Mouse (Mus musculus) bone marrow macrophage, adult 2 months (primary cell): ENCODE data around the gene Emp3. TPM values are rescaled to one million over a fixed set of nuclear protein-coding genes. Genes with fewer than 3 reads are reported as not detected.
"Not testable (repeated sequence)": the region's sequence is repeated elsewhere in the genome, so short reads cannot be mapped to it uniquely, and the experiment has no call there.

Experiments
- H3K27ac ChIP-seq: 2 replicates; pipeline ENCODE4 v1.5.1; 2012; ENCODE audit warnings: low read depth, low read length; ENCODE audit not compliant: insufficient read depth
- H3K4me1 ChIP-seq: 2 replicates; pipeline ENCODE4 v1.6.1; 2012; ENCODE audit warnings: low read length; ENCODE audit not compliant: control insufficient read depth, insufficient read depth
- H3K4me3 ChIP-seq: 2 replicates; pipeline ENCODE4 v1.5.1; 2012; ENCODE audit warnings: mild to moderate bottlenecking, low read length, moderate library complexity; ENCODE audit not compliant: insufficient read depth
- CTCF ChIP-seq: IDR thresholded peaks from 2 replicates; pipeline ENCODE4 v1.5.1; 2012; ENCODE audit warnings: low read depth, mild to moderate bottlenecking, low read length, moderate library complexity
- POLR2A ChIP-seq: IDR thresholded peaks from 2 replicates; pipeline ENCODE4 v1.6.1; 2012; ENCODE audit warnings: mild to moderate bottlenecking, low read depth, low read length, borderline replicate concordance
- polyA plus RNA-seq: library from polyadenylated mRNA; stranded (reverse); fragments of >200 nt; gene quantifications from 2 replicates; pipeline ENCODE4 v1.2.4, GENCODE M21; 2012; ENCODE audit not compliant: missing spikeins, insufficient read depth, insufficient read length

The Emp3 gene
- polyA plus RNA-seq, 1 experiment = 697 TPM

DNA sequence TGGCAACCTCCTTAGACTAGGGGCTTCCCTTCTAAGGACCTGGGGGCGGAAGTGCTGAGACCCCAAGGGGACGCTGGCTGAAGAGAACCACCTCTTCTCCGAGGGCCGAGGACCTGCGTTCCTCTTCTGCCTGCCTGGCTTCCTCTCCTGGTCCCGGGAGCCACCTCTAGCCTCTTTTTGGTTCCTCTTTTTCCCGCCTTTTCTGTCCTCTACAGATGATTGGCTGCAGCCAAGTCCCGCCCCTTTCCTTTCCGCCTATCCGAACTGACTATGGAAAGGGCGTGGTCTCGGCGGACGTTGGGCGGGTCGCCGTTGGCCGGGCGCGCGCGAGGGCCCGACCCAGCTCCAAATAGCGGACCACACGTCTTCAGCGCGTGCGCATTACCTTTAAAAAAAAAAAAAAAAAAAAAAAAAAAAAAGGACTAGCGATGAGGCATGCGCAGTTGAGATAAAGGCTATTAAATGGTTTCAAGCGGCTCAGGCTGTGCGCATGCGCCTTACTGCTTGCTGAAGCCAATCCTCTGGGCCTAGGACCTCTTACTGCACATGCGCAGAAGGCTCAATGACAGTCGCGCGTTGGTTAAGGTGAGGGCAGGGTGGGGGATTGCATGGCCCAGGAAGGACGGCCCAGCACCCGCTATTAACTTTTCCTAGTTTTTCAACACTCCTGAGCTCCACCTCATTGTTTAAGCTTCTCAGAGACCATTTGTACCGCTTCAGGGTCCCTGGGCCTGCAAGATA lies 24.5 kb downstream of the Emp3 start, which contains the start of the genes Syngr4 and Tmem143:
Syngr4 (minus strand) TSS at position 198 of the 741 bp plus-strand sequence.
Tmem143 (plus strand) TSS at position 425 of the 741 bp plus-strand sequence.
- no peak for TF ChIP-seq CTCF
- TF ChIP-seq POLR2A = peak; percentile 82; the same call in 1 of the 2 replicates
- H3K4me1 ChIP-seq = peaks cover 7% of the 10 kb centered on the region; the same call in 1 of the 2 replicates

GRCm38 (mm10) chr7:45895931-45896516 lies 25.2 kb downstream of the Emp3 start:
- Histone ChIP-seq H3K27ac (peak overlapping the region; percentile 11; the same call in 1 of the 2 replicates), H3K4me1 (peaks cover 9% of the 10 kb centered on the region; the same call in 1 of the 2 replicates), H3K4me3 (peak overlapping the region; percentile 19)
- TF ChIP-seq POLR2A (no peak), CTCF (no peak)

More for the DNA sequence above, 24.5 kb downstream of the Emp3 start, which contains the start of the genes Syngr4 and Tmem143:
- peak within 1 kb of the TSS; percentile 78 for H3K27ac ChIP-seq
- H3K4me3 ChIP-seq = peak within 1 kb of the TSS; percentile 63

- H3K27ac ChIP-seq = no peak overlapping the region
- no peak overlapping the region for H3K4me3 ChIP-seq
- TF ChIP-seq POLR2A (no peak), CTCF (no peak)
- H3K4me1 ChIP-seq = peaks cover 6% of the 10 kb centered on the region; the same call in 1 of the 2 replicates
These were observed 28.6 kb downstream of the Emp3 start for GRCm38 (mm10) chr7:45892651-45893050.

- no peak for TF ChIP-seq POLR2A
- TF ChIP-seq CTCF = no peak
- Histone ChIP-seq H3K4me3 (no peak overlapping the region), H3K4me1 (peaks cover 4% of the 10 kb centered on the region; the same call in 1 of the 2 replicates)
These were observed 34.0 kb downstream of the Emp3 start for GRCm38 (mm10) chr7:45887246-45887645.

DNA sequence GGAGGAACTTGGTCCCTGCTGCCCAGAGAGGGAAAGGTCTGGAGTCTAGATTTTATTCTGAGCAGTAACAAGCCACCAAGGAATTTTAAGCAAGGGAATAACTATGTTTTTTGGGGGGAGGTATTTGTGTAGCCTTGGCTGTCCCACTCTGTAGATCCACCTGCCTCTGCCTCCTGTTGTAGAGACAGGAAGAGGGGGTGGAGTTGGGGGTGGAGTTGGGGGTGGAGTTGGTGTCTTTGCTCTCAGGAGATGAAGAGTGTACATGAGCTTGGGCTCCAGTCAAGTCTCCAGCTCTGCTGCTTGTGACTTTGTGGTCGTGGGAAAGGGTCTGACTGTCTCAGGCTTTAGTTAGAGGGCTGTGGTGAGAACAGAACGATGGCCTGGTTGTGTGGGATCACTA lies 40.2 kb downstream of the Emp3 start:
- H3K27ac ChIP-seq = no peak overlapping the region
- TF ChIP-seq CTCF (no peak), POLR2A (no peak)

More at GRCm38 (mm10) chr7:45887246-45887645, 34.0 kb downstream of the Emp3 start:
- H3K27ac ChIP-seq = no peak overlapping the region

DNA sequence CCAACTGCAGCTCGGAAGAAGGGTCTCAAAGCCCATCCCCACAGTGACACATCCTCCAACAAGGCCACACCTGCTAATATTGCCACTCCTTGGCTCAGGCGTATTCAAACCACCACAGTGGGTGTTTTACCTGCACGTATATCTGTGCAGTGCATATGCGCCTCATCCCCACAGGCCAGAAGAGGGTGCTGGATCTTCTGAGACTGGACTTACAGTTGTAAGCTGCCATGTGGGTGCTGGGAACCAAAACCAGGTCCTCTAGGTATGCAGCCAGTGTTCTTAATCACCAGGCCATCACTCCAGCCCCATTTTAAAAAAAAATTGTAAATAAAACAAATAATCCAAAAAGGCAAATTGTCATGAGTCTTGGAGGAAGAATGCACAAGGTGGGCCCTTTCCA lies 40.7 kb downstream of the Emp3 start:
- TF ChIP-seq POLR2A = no peak
- no peak for TF ChIP-seq CTCF
- no peaks in the 10 kb centered on the region for H3K4me1 ChIP-seq
- H3K4me3 ChIP-seq = no peak overlapping the region
- H3K27ac ChIP-seq = no peak overlapping the region

More for the DNA sequence above, 40.2 kb downstream of the Emp3 start:
- H3K4me3 ChIP-seq = no peak overlapping the region
- H3K4me1 ChIP-seq = no peaks in the 10 kb centered on the region

- not testable (repeated sequence) for H3K27ac ChIP-seq, H3K4me3 ChIP-seq, H3K4me1 ChIP-seq
These were observed 42.9 kb downstream of the Emp3 start, which contains the start of gene Grin2d for GRCm38 (mm10) chr7:45878278-45878677. TSS of gene Grin2d (minus strand) at chr7:45878378.

- Histone ChIP-seq H3K4me1 (peaks cover 6% of the 10 kb centered on the region), H3K27ac (no peak overlapping the region), H3K4me3 (no peak overlapping the region)
- TF ChIP-seq POLR2A (no peak), CTCF (no peak)
These were observed 44.3 kb downstream of the Emp3 start for GRCm38 (mm10) chr7:45876895-45877294.

DNA sequence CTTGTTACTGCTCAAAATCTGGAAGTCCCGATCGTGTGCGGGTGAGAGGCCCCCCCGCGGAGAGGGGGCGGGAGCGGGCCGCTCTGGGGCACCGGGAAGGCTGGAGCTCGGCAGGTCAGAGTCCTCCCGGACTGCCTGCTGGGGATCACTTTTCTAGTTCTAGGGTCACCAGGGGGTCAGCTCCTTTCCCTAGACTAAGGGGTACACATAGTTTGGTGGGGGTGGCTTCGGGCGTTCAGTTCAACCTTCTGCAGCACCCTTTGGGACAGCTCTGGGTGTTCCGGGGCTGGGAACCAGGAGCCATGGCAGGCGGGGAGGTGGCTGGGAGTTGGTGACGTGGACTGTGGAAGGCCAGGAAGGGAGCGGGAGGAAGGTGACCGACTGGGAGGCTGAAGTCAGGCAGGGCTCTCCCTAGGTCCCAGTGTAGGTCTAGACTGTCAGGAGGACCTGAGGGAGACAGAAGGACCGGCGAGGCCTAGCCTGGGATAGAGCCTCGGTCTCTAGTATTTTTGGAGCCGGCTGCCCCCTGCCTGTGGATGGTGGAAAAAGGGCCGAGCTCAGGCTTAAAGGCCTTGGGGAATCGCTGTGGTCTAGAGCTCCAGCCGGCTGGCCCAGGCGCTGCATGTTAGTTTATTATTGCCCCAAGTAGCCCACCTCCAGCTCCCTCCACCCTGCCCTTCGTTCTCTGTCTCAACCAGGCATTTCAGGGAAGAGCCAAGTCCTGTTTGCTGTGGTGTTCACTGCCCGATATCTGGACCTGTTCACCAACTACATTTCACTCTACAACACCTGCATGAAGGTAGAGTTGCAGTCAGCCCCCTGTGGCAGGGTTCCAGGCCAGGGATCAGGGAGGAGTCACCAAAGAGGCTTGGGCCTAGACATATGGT lies 47.9 kb downstream of the Emp3 start:
- TF ChIP-seq CTCF = no peak
- no peak for TF ChIP-seq POLR2A
- peaks cover 6% of the 10 kb centered on the region for H3K4me1 ChIP-seq
- peak overlapping the region; percentile 42 for H3K27ac ChIP-seq
- peak overlapping the region; percentile 86 for H3K4me3 ChIP-seq

DNA sequence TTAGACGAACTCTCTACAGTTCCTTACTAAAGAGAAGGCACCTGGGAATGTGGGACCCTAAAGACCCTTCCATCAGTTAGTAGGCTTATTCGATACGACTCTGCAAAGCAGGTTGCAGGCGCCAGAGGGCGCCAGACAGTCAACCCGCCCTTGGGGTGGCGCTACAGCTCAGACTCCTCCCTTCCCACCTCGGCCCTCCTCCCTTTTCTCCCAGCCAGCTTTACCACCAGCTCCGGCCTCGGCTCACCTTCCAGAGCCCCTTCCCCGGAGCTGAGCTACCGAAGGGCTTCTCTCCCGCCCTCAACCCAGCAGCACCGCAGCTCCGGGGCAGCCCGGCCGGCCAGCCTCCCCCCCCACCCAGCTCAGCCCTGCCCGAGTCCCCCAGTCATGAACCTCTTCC lies 48.6 kb downstream of the Emp3 start, which contains the start of gene Kdelr1:
Kdelr1 (plus strand) TSS at position 149 of the 400 bp plus-strand sequence.
- Histone ChIP-seq H3K4me1 (peaks cover 6% of the 10 kb centered on the region), H3K4me3 (peak within 1 kb of the TSS; percentile 86), H3K27ac (peak within 1 kb of the TSS; percentile 42)
- TF ChIP-seq POLR2A = no peak
- peak; percentile 72 for TF ChIP-seq CTCF
